Mouse (Mus musculus): ENCODE measurements at regions not wholly inside any gene's neighbourhood (a gene's known extent, or its start where the extent isn't known, plus 50 kb on each side); places are given as distances from the start of the nearest gene placed in this dataset.

- ChIA-PET CTCF (no interaction called here), POLR2A (no interaction called here)
Measured at GRCm38 (mm10) chr14:58352986-58353385, 282.6 kb downstream of the Fgf9 start.

GRCm38 (mm10) chr14:58336148-58336547 lies 265.8 kb downstream of the Fgf9 start:
- ChIA-PET POLR2A (no interaction called here), CTCF (no interaction called here)

GRCm38 (mm10) chr14:58323164-58323563 lies 252.8 kb downstream of the Fgf9 start:
- POLR2A ChIA-PET = interaction anchor here in 1 of 4 experiments (0.8 kb wide), 1 partner anchor 11 kb away, joined by 5 read pairs; no protein-coding TSS in a partner anchor
- CTCF ChIA-PET = no interaction called here

GRCm38 (mm10) chr14:58322461-58322860 lies 252.1 kb downstream of the Fgf9 start:
- POLR2A ChIA-PET = no interaction called here
- CTCF ChIA-PET = no interaction called here

GRCm38 (mm10) chr14:58321875-58322274 lies 251.5 kb downstream of the Fgf9 start:
- POLR2A ChIA-PET = no interaction called here
- CTCF ChIA-PET = no interaction called here

GRCm38 (mm10) chr14:58321234-58321633 lies 250.9 kb downstream of the Fgf9 start:
- ChIA-PET CTCF (no interaction called here), POLR2A (no interaction called here)

GRCm38 (mm10) chr14:58317640-58318039 lies 247.3 kb downstream of the Fgf9 start:
- POLR2A ChIA-PET = no interaction called here
- CTCF ChIA-PET = no interaction called here

GRCm38 (mm10) chr14:58317231-58317630 lies 246.9 kb downstream of the Fgf9 start:
- POLR2A ChIA-PET = no interaction called here
- CTCF ChIA-PET = interaction anchor here in 1 of 4 experiments (0.6 kb wide), 1 partner anchor 208 kb away, joined by 4 read pairs; no protein-coding TSS in a partner anchor

GRCm38 (mm10) chr14:58307695-58308094 lies 237.3 kb downstream of the Fgf9 start:
- ChIA-PET POLR2A (no interaction called here), CTCF (no interaction called here)

GRCm38 (mm10) chr14:58306832-58307521 lies 236.6 kb downstream of the Fgf9 start:
- CTCF ChIA-PET = no interaction called here

GRCm38 (mm10) chr14:58300411-58300887 lies 230.1 kb downstream of the Fgf9 start:
- POLR2A ChIA-PET = no interaction called here
- CTCF ChIA-PET = no interaction called here

More at GRCm38 (mm10) chr14:58306832-58307521, 236.6 kb downstream of the Fgf9 start:
- POLR2A ChIA-PET = no interaction called here

GRCm38 (mm10) chr14:58286007-58286525 lies 215.7 kb downstream of the Fgf9 start:
- ChIA-PET POLR2A (no interaction called here), CTCF (no interaction called here)

GRCm38 (mm10) chr14:58282708-58283290 lies 212.5 kb downstream of the Fgf9 start:
- POLR2A ChIA-PET = no interaction called here
- CTCF ChIA-PET = interaction anchor here in 1 of 4 experiments (0.5 kb wide), 1 partner anchor 284 kb away, joined by 4 read pairs; the partner anchor contains the start of gene Micu2

GRCm38 (mm10) chr14:58282264-58282663 lies 211.9 kb downstream of the Fgf9 start:
- POLR2A ChIA-PET = interaction anchor here in 1 of 4 experiments (0.7 kb wide), 1 partner anchor 219 kb away, joined by 8 read pairs; no protein-coding TSS in a partner anchor
- CTCF ChIA-PET = interaction anchor here in 1 of 4 experiments (0.5 kb wide), 1 partner anchor 283 kb away, joined by 4 read pairs; the partner anchor contains the start of gene Micu2

GRCm38 (mm10) chr14:58274440-58274839 lies 204.1 kb downstream of the Fgf9 start:
- ChIA-PET POLR2A (interaction anchor here in 1 of 4 experiments (0.6 kb wide), 1 partner anchor 814 kb away, joined by 5 read pairs; no protein-coding TSS in a partner anchor), CTCF (interaction anchor here in 1 of 4 experiments (0.7 kb wide), 1 partner anchor 187 kb away, joined by 4 read pairs; no protein-coding TSS in a partner anchor)

- ChIA-PET POLR2A (interaction anchor here in 1 of 4 experiments (0.6 kb wide), 1 partner anchor 814 kb away, joined by 5 read pairs; no protein-coding TSS in a partner anchor), CTCF (interaction anchor here in 1 of 4 experiments (0.7 kb wide), 1 partner anchor 186 kb away, joined by 4 read pairs; no protein-coding TSS in a partner anchor)
Measured at GRCm38 (mm10) chr14:58273693-58274419, 203.5 kb downstream of the Fgf9 start.

- ChIA-PET CTCF (no interaction called here), POLR2A (interaction anchor here in 1 of 4 experiments (0.6 to 1.2 kb wide), 2 partner anchors 25 to 30 kb away, joined by 3 to 4 read pairs; no protein-coding TSS in a partner anchor)
Measured at GRCm38 (mm10) chr14:58265373-58265772, 195.0 kb downstream of the Fgf9 start.

GRCm38 (mm10) chr14:58264401-58264800 lies 194.1 kb downstream of the Fgf9 start:
- CTCF ChIA-PET = no interaction called here
- POLR2A ChIA-PET = interaction anchor here in 1 of 4 experiments (0.8 kb wide), 1 partner anchor 15 kb away, joined by 3 read pairs; no protein-coding TSS in a partner anchor

GRCm38 (mm10) chr14:58253369-58253968 lies 183.1 kb downstream of the Fgf9 start:
- CTCF ChIA-PET = no interaction called here
- POLR2A ChIA-PET = no interaction called here
